Comparison of ENCODE assay signal across 12 mouse cellular contexts in genomic region chr3:85024817-85025705, GRCm38 (mm10).
A peak's percentile ranks its signal among the peaks of the same experiment; 100 is the strongest.
DNase-seq lines count a peak whose midpoint lies in the region; ATAC-seq and TF ChIP-seq lines count a peak whose summit lies in the region.
"Had no signal": no experiment of that assay in that cellular context is flagged by ENCODE, and none has a peak within 500 bp of the region (broad histone marks: within the 10 kb centered on the region; RNA-seq: fewer than 3 reads in every experiment).

No protein-coding gene starts in this region.

- peak; percentile 66 for TF ChIP-seq CTCF in Patski (IDR thresholded peaks at IDR 0.05)

- POLR2A ChIA-PET in Patski (lab: Charles Lee): interaction anchor here (0.9 to 1.1 kb wide), 3 partner anchors 9 to 105 kb away, joined by 3 read pairs; no protein-coding TSS in a partner anchor

- peaks cover 9% of the 10 kb centered on the region for H3K4me1 ChIP-seq in forebrain, embryonic 16.5 days (replicated peaks; ENCODE audit: control insufficient read depth, insufficient read depth, low read length)
- peaks cover 7% of the 10 kb centered on the region; the same call in 1 of the 2 replicates for H3K4me1 ChIP-seq in forebrain, embryonic 10.5 days
- H3K4me1 ChIP-seq in kidney, embryonic 16.5 days (ENCODE audit: insufficient read depth, low read length): no peaks in the 10 kb centered on the region
- H3K4me1 ChIP-seq in midbrain, embryonic 11.5 days (ENCODE audit: control insufficient read depth, insufficient read depth, low read length): no peaks in the 10 kb centered on the region
- H3K4me1 ChIP-seq in embryonic facial prominence, embryonic 10.5 days: no peaks in the 10 kb centered on the region

- no peaks in the 10 kb centered on the region for H3K27me3 ChIP-seq in forebrain, embryonic 16.5 days (replicated peaks; ENCODE audit: control insufficient read depth, insufficient read depth, low read length)
- no peaks in the 10 kb centered on the region for H3K27me3 ChIP-seq in forebrain, embryonic 10.5 days (ENCODE audit: poor library complexity, severe bottlenecking)
- H3K27me3 ChIP-seq in Patski: no peaks in the 10 kb centered on the region
- no peaks in the 10 kb centered on the region for H3K27me3 ChIP-seq in kidney, embryonic 16.5 days (ENCODE audit: insufficient read depth, low read length)
- H3K27me3 ChIP-seq in midbrain, embryonic 11.5 days (ENCODE audit: control insufficient read depth, insufficient read depth, low read length): no peaks in the 10 kb centered on the region
- no peaks in the 10 kb centered on the region for H3K27me3 ChIP-seq in embryonic facial prominence, embryonic 10.5 days (replicated peaks; ENCODE audit: low read depth, poor library complexity, severe bottlenecking)

- CTCF ChIA-PET in Patski (lab: Charles Lee): interaction anchor here (0.8 to 1.5 kb wide), 11 partner anchors 9 to 305 kb away, joined by 3 to 5 read pairs (median 3); no protein-coding TSS in a partner anchor

- WGBS in forebrain, embryonic 16.5 days: 21% methylated on average over 6 of the region's 6 CpGs
- WGBS in forebrain, embryonic 10.5 days: 38% methylated on average over 6 of the region's 6 CpGs
- 21% methylated on average over 6 of the region's 6 CpGs for WGBS in kidney, embryonic 16.5 days
- WGBS in midbrain, embryonic 11.5 days: 33% methylated on average over 6 of the region's 6 CpGs
- 28% methylated on average over 6 of the region's 6 CpGs for WGBS in embryonic facial prominence, embryonic 10.5 days

- no peak overlapping the region for H3K4me3 ChIP-seq in forebrain, embryonic 16.5 days (replicated peaks; ENCODE audit: low read length)
- H3K4me3 ChIP-seq in forebrain, embryonic 10.5 days: no peak overlapping the region
- H3K4me3 ChIP-seq in kidney, embryonic 16.5 days (ENCODE audit: low read length): no peak overlapping the region
- no peak overlapping the region for H3K4me3 ChIP-seq in midbrain, embryonic 11.5 days (ENCODE audit: low read depth, low read length)
- H3K4me3 ChIP-seq in embryonic facial prominence, embryonic 10.5 days: no peak overlapping the region
- H3K4me3 ChIP-seq: myocyte had no signal

- no peak overlapping the region for H3K4me2 ChIP-seq in forebrain, embryonic 16.5 days (ENCODE audit: low read length)
- H3K4me2 ChIP-seq in kidney, embryonic 16.5 days (replicated peaks; ENCODE audit: low read depth, low read length): 0 out of 2 replicates have a peak overlapping the region, but pooled peaks have one; percentile 18
- H3K4me2 ChIP-seq in midbrain, embryonic 11.5 days: no peak overlapping the region

- no peak overlapping the region for H3K9ac ChIP-seq in forebrain, embryonic 16.5 days (replicated peaks; ENCODE audit: low read depth, low read length)
- no peak overlapping the region for H3K9ac ChIP-seq in kidney, embryonic 16.5 days (replicated peaks; ENCODE audit: low read length)
- no peak overlapping the region for H3K9ac ChIP-seq in midbrain, embryonic 11.5 days (ENCODE audit: low read length)

- H3K36me3 ChIP-seq in forebrain, embryonic 16.5 days (ENCODE audit: control insufficient read depth, insufficient read depth): no peaks in the 10 kb centered on the region
- no peaks in the 10 kb centered on the region for H3K36me3 ChIP-seq in forebrain, embryonic 10.5 days (replicated peaks)
- no peaks in the 10 kb centered on the region for H3K36me3 ChIP-seq in kidney, embryonic 16.5 days (ENCODE audit: insufficient read depth, low read length)
- H3K36me3 ChIP-seq in midbrain, embryonic 11.5 days (ENCODE audit: control insufficient read depth, insufficient read depth, low read length): no peaks in the 10 kb centered on the region
- no peaks in the 10 kb centered on the region for H3K36me3 ChIP-seq in embryonic facial prominence, embryonic 10.5 days (replicated peaks)

- ATAC-seq in forebrain, embryonic 16.5 days: peak; percentile 61
- peak; percentile 83 for ATAC-seq in Patski
- peak; percentile 66; the same call in 1 of the 2 replicates for ATAC-seq in kidney, embryonic 16.5 days (ENCODE audit: low FRiP score, low TSS enrichment)
- peak; percentile 40; the same call in 1 of the 2 replicates for ATAC-seq in midbrain, embryonic 11.5 days (ENCODE audit: low FRiP score)
- ATAC-seq: inflammation-experienced regulatory T-cells, adult 6 months had no signal

- in situ Hi-C loops in Patski (cut with MboI; ENCODE audit: low pct_unique_long_range_greater_than_20kb): no loop called here

- no peaks in the 10 kb centered on the region for H3K9me3 ChIP-seq in forebrain, embryonic 16.5 days (ENCODE audit: control insufficient read depth, low read length)
- H3K9me3 ChIP-seq in forebrain, embryonic 10.5 days: no peaks in the 10 kb centered on the region
- no peaks in the 10 kb centered on the region for H3K9me3 ChIP-seq in kidney, embryonic 16.5 days (ENCODE audit: low read length)
- H3K9me3 ChIP-seq in midbrain, embryonic 11.5 days (ENCODE audit: control insufficient read depth, low read length): no peaks in the 10 kb centered on the region
- H3K9me3 ChIP-seq in embryonic facial prominence, embryonic 10.5 days: no peaks in the 10 kb centered on the region

- no peak for DNase-seq in forebrain, embryonic 10.5 days (ENCODE audit: extremely low spot score, low spot score)
- DNase-seq in Patski (ENCODE audit: low read depth, low spot score): peak; percentile 94
- DNase-seq in midbrain, embryonic 11.5 days (ENCODE audit: low spot score, missing footprints): peak; percentile 82
- no peak for DNase-seq in retina, postnatal 1 day
- DNase-seq in adipocyte (ENCODE audit: low spot score): no peak
- no peak for DNase-seq in embryonic facial prominence, embryonic 10.5 days (ENCODE audit: low spot score)
- DNase-seq: B cell, adult 2 months; lung, adult 2 months had no signal

- H3K27ac ChIP-seq in forebrain, embryonic 16.5 days (ENCODE audit: low read length): no peak overlapping the region
- H3K27ac ChIP-seq in forebrain, embryonic 10.5 days: no peak overlapping the region
- H3K27ac ChIP-seq in kidney, embryonic 16.5 days (ENCODE audit: low read length): peak overlapping the region; percentile 40; the same call in 1 of the 2 replicates
- H3K27ac ChIP-seq in midbrain, embryonic 11.5 days (ENCODE audit: low read depth, low read length): no peak overlapping the region
- H3K27ac ChIP-seq in embryonic facial prominence, embryonic 10.5 days (replicated peaks): no peak overlapping the region

Comparison
In these comparisons a context has a peak if more than half of its experiments do, and no peak if none do; other contexts are left out.
1. DNase-seq: peak in Patski (single experiment) and midbrain, embryonic 11.5 days (single experiment); none in forebrain, embryonic 10.5 days (single experiment), retina, postnatal 1 day (single experiment), adipocyte (single experiment) and embryonic facial prominence, embryonic 10.5 days (single experiment).
2. Peak in every context shown above with its lines, with median percentiles within 50 percentile points of each other: ATAC-seq.